Mouse (Mus musculus): ENCODE data around the gene Tmem205. TPM values are rescaled to one million over a fixed set of nuclear protein-coding genes. Genes with fewer than 3 reads are reported as not detected.

The Tmem205 gene
- total RNA-seq (2014; rRNA removed) (34.9 and 52.0 TPM in 2 replicates), polyA plus RNA-seq (2015; fragmentation: Nextera tagmentation; extraction: Ambion mirVana) (56.2 and 56.3 TPM in 2 replicates)

GRCm38 (mm10) chr9:21927208-21927753 is at the start of gene Tmem205, which contains the start of gene Ccdc159:
Gene Tmem205 (minus strand): TSS chr9:21927556.
Gene Ccdc159 (plus strand): TSS chr9:21927471.
- Histone ChIP-seq H3K36me3 (ENCODE audit: insufficient read depth, low read length) (no peaks in the 10 kb centered on the region), H3K27me3 (ENCODE audit: insufficient read depth, low read length) (no peaks in the 10 kb centered on the region), H3K4me3 (ENCODE audit: low read length) (peak within 1 kb of the TSS; percentile 51), H3K4me2 (ENCODE audit: low read depth, low read length) (peak within 1 kb of the TSS; percentile 67), H3K9ac (replicated peaks; ENCODE audit: low read length) (peak within 1 kb of the TSS; percentile 58), H3K4me1 (ENCODE audit: insufficient read depth, low read length) (peaks cover 6% of the 10 kb centered on the region), H3K9me3 (ENCODE audit: low read length) (no peaks in the 10 kb centered on the region), H3K27ac (peak within 1 kb of the TSS; percentile 80)
- peak; percentile 98 for DNase-seq (ENCODE audit: low spot score)
- peak; percentile 99 for ATAC-seq
- TF ChIP-seq CTCF (IDR thresholded peaks at IDR 0.05; ENCODE audit: low read depth), result no peak
- 0% methylated on average over 28 of the region's 28 CpGs for WGBS

GRCm38 (mm10) chr9:21976626-21977175 is 49.3 kb upstream of the Tmem205 start:
- TF ChIP-seq CTCF (IDR thresholded peaks at IDR 0.05; ENCODE audit: low read depth), result no peak
- Histone ChIP-seq H3K4me2 (ENCODE audit: low read depth, low read length) (no peak overlapping the region), H3K9ac (replicated peaks; ENCODE audit: low read length) (no peak overlapping the region), H3K27me3 (ENCODE audit: insufficient read depth, low read length) (no peaks in the 10 kb centered on the region), H3K27ac (no peak overlapping the region), H3K4me1 (ENCODE audit: insufficient read depth, low read length) (no peaks in the 10 kb centered on the region), H3K36me3 (ENCODE audit: insufficient read depth, low read length) (no peaks in the 10 kb centered on the region), H3K4me3 (ENCODE audit: low read length) (no peak overlapping the region), H3K9me3 (ENCODE audit: low read length) (no peaks in the 10 kb centered on the region)
- WGBS, result 78% methylated on average over 10 of the region's 10 CpGs
- DNase-seq (ENCODE audit: low spot score) (no peak), ATAC-seq (no peak)

- DNase-seq (ENCODE audit: low spot score) (no peak), ATAC-seq (no peak)
- H3K9ac ChIP-seq (replicated peaks; ENCODE audit: low read length), result no peak overlapping the region
- H3K27ac ChIP-seq, result no peak overlapping the region
- no peak overlapping the region for H3K4me2 ChIP-seq (ENCODE audit: low read depth, low read length)
- H3K4me1 ChIP-seq (ENCODE audit: insufficient read depth, low read length), result no peaks in the 10 kb centered on the region
- no peaks in the 10 kb centered on the region for H3K36me3 ChIP-seq (ENCODE audit: insufficient read depth, low read length)
- no peaks in the 10 kb centered on the region for H3K27me3 ChIP-seq (ENCODE audit: insufficient read depth, low read length)
- H3K4me3 ChIP-seq (ENCODE audit: low read length), result no peak overlapping the region
- no peak for TF ChIP-seq CTCF (IDR thresholded peaks at IDR 0.05; ENCODE audit: low read depth)
- H3K9me3 ChIP-seq (ENCODE audit: low read length), result no peaks in the 10 kb centered on the region
- WGBS, result 89% methylated on average over 4 of the region's 4 CpGs
Observed at GRCm38 (mm10) chr9:21969304-21969703, 41.9 kb upstream of the Tmem205 start.

- Histone ChIP-seq H3K36me3 (ENCODE audit: insufficient read depth, low read length) (no peaks in the 10 kb centered on the region), H3K27me3 (ENCODE audit: insufficient read depth, low read length) (no peaks in the 10 kb centered on the region), H3K4me3 (ENCODE audit: low read length) (no peak overlapping the region), H3K4me2 (ENCODE audit: low read depth, low read length) (no peak overlapping the region), H3K9me3 (ENCODE audit: low read length) (no peaks in the 10 kb centered on the region), H3K9ac (replicated peaks; ENCODE audit: low read length) (no peak overlapping the region), H3K27ac (no peak overlapping the region), H3K4me1 (ENCODE audit: insufficient read depth, low read length) (no peaks in the 10 kb centered on the region)
- TF ChIP-seq CTCF (IDR thresholded peaks at IDR 0.05; ENCODE audit: low read depth), result no peak
- 61% methylated on average over 6 of the region's 6 CpGs for WGBS
- no peak for DNase-seq (ENCODE audit: low spot score)
- no peak for ATAC-seq
Observed at GRCm38 (mm10) chr9:21968883-21969282, 41.5 kb upstream of the Tmem205 start.

GRCm38 (mm10) chr9:21963417-21963816 is 36.1 kb upstream of the Tmem205 start, which contains the start of gene Epor:
Gene Epor (minus strand): TSS chr9:21963506.
- H3K9ac ChIP-seq (replicated peaks; ENCODE audit: low read length), result peak within 1 kb of the TSS; percentile 21; the same call in 1 of the 2 replicates
- H3K36me3 ChIP-seq (ENCODE audit: insufficient read depth, low read length), result no peaks in the 10 kb centered on the region
- peaks cover 13% of the 10 kb centered on the region for H3K4me1 ChIP-seq (ENCODE audit: insufficient read depth, low read length)
- H3K27ac ChIP-seq, result no peak within 1 kb of the TSS
- no peak for TF ChIP-seq CTCF (IDR thresholded peaks at IDR 0.05; ENCODE audit: low read depth)
- peak within 1 kb of the TSS; percentile 82 for H3K4me2 ChIP-seq (ENCODE audit: low read depth, low read length)
- ATAC-seq, result 0 out of 2 replicates have a peak, but pooled peaks have one; percentile 8
- no peak for DNase-seq (ENCODE audit: low spot score)
- no peaks in the 10 kb centered on the region for H3K9me3 ChIP-seq (ENCODE audit: low read length)
- WGBS, result 24% methylated on average over 8 of the region's 8 CpGs
- H3K27me3 ChIP-seq (ENCODE audit: insufficient read depth, low read length), result peaks cover 33% of the 10 kb centered on the region
- H3K4me3 ChIP-seq (ENCODE audit: low read length), result peak within 1 kb of the TSS; percentile 40

- Histone ChIP-seq H3K4me1 (ENCODE audit: insufficient read depth, low read length) (peaks cover 13% of the 10 kb centered on the region), H3K4me3 (ENCODE audit: low read length) (peak overlapping the region; percentile 40), H3K4me2 (ENCODE audit: low read depth, low read length) (peak overlapping the region; percentile 82), H3K36me3 (ENCODE audit: insufficient read depth, low read length) (no peaks in the 10 kb centered on the region), H3K9ac (replicated peaks; ENCODE audit: low read length) (peak overlapping the region; percentile 21; the same call in 1 of the 2 replicates), H3K27ac (no peak overlapping the region), H3K9me3 (ENCODE audit: low read length) (no peaks in the 10 kb centered on the region), H3K27me3 (ENCODE audit: insufficient read depth, low read length) (peaks cover 33% of the 10 kb centered on the region)
- no peak for TF ChIP-seq CTCF (IDR thresholded peaks at IDR 0.05; ENCODE audit: low read depth)
- DNase-seq (ENCODE audit: low spot score) (peak; percentile 52), ATAC-seq (peak; percentile 63; the same call in 1 of the 2 replicates)
- WGBS, result 4% methylated on average over 34 of the region's 34 CpGs
Observed at GRCm38 (mm10) chr9:21962416-21963059, 35.2 kb upstream of the Tmem205 start.
